Mouse (Mus musculus): ENCODE results near the gene Rnf148. TPM values are rescaled to one million over a fixed set of nuclear protein-coding genes. Genes with fewer than 3 reads are reported as not detected.

The Rnf148 gene
- polyA plus RNA-seq (2014; fragmentation: Nextera tagmentation; extraction: Ambion mirVana): not detected in 2 replicates

- H3K4me3 ChIP-seq (ENCODE audit: low read depth, low read length): no peak within 1 kb of the TSS
- no peak within 1 kb of the TSS for H3K27ac ChIP-seq (ENCODE audit: low read length)
- H3K9ac ChIP-seq (replicated peaks; ENCODE audit: low read depth, low read length): no peak within 1 kb of the TSS
- H3K36me3 ChIP-seq (ENCODE audit: control insufficient read depth, insufficient read depth, low read length): no peaks in the 10 kb centered on the region
- no peaks in the 10 kb centered on the region for H3K4me1 ChIP-seq (ENCODE audit: control insufficient read depth, insufficient read depth, low read length)
- no peak for ATAC-seq (ENCODE audit: insufficient number of reproducible peaks, insufficient read depth, low FRiP score, low read depth)
- WGBS: 81% methylated on average over 2 of the region's 2 CpGs
- H3K9me3 ChIP-seq (ENCODE audit: control insufficient read depth, low read depth, low read length): no peaks in the 10 kb centered on the region
- no peak within 1 kb of the TSS for H3K4me2 ChIP-seq (replicated peaks; ENCODE audit: low read depth, low read length)
- H3K27me3 ChIP-seq (ENCODE audit: control insufficient read depth, insufficient read depth, low read length): no peaks in the 10 kb centered on the region
Measured at GRCm38 (mm10) chr6:23655036-23655435, at the start of gene Rnf148. Gene Rnf148 (minus strand): TSS chr6:23655136.

GRCm38 (mm10) chr6:23700879-23701278, 45.9 kb upstream of the Rnf148 start:
- ATAC-seq (ENCODE audit: insufficient number of reproducible peaks, insufficient read depth, low FRiP score, low read depth): no peak
- Histone ChIP-seq H3K9ac (replicated peaks; ENCODE audit: low read depth, low read length) (no peak overlapping the region), H3K27ac (ENCODE audit: low read length) (no peak overlapping the region), H3K4me3 (ENCODE audit: low read depth, low read length) (no peak overlapping the region), H3K36me3 (ENCODE audit: control insufficient read depth, insufficient read depth, low read length) (no peaks in the 10 kb centered on the region), H3K4me2 (replicated peaks; ENCODE audit: low read depth, low read length) (no peak overlapping the region), H3K27me3 (ENCODE audit: control insufficient read depth, insufficient read depth, low read length) (no peaks in the 10 kb centered on the region), H3K9me3 (ENCODE audit: control insufficient read depth, low read depth, low read length) (no peaks in the 10 kb centered on the region), H3K4me1 (ENCODE audit: control insufficient read depth, insufficient read depth, low read length) (no peaks in the 10 kb centered on the region)
- WGBS: 62% methylated on average over 3 of the region's 3 CpGs

GRCm38 (mm10) chr6:23678172-23678571, 23.2 kb upstream of the Rnf148 start:
- Histone ChIP-seq H3K27me3 (ENCODE audit: control insufficient read depth, insufficient read depth, low read length) (no peaks in the 10 kb centered on the region), H3K4me3 (ENCODE audit: low read depth, low read length) (no peak overlapping the region), H3K9ac (replicated peaks; ENCODE audit: low read depth, low read length) (no peak overlapping the region), H3K4me2 (replicated peaks; ENCODE audit: low read depth, low read length) (no peak overlapping the region), H3K36me3 (ENCODE audit: control insufficient read depth, insufficient read depth, low read length) (no peaks in the 10 kb centered on the region), H3K27ac (ENCODE audit: low read length) (no peak overlapping the region), H3K9me3 (ENCODE audit: control insufficient read depth, low read depth, low read length) (no peaks in the 10 kb centered on the region), H3K4me1 (ENCODE audit: control insufficient read depth, insufficient read depth, low read length) (no peaks in the 10 kb centered on the region)
- WGBS: 76% methylated on average over 1 of the region's 1 CpGs
- no peak for ATAC-seq (ENCODE audit: insufficient number of reproducible peaks, insufficient read depth, low FRiP score, low read depth)

GRCm38 (mm10) chr6:23650205-23650604, 4.7 kb downstream of the Rnf148 start, which contains the start of gene Rnf133:
Gene Rnf133 (minus strand): TSS chr6:23650305.
- Histone ChIP-seq H3K4me3 (ENCODE audit: low read depth, low read length) (no peak within 1 kb of the TSS), H3K4me1 (ENCODE audit: control insufficient read depth, insufficient read depth, low read length) (no peaks in the 10 kb centered on the region), H3K27ac (ENCODE audit: low read length) (no peak within 1 kb of the TSS), H3K9ac (replicated peaks; ENCODE audit: low read depth, low read length) (no peak within 1 kb of the TSS), H3K4me2 (replicated peaks; ENCODE audit: low read depth, low read length) (no peak within 1 kb of the TSS), H3K36me3 (ENCODE audit: control insufficient read depth, insufficient read depth, low read length) (no peaks in the 10 kb centered on the region), H3K9me3 (ENCODE audit: control insufficient read depth, low read depth, low read length) (no peaks in the 10 kb centered on the region), H3K27me3 (ENCODE audit: control insufficient read depth, insufficient read depth, low read length) (no peaks in the 10 kb centered on the region)
- ATAC-seq (ENCODE audit: insufficient number of reproducible peaks, insufficient read depth, low FRiP score, low read depth): no peak
- WGBS: 75% methylated on average over 2 of the region's 2 CpGs

DNA sequence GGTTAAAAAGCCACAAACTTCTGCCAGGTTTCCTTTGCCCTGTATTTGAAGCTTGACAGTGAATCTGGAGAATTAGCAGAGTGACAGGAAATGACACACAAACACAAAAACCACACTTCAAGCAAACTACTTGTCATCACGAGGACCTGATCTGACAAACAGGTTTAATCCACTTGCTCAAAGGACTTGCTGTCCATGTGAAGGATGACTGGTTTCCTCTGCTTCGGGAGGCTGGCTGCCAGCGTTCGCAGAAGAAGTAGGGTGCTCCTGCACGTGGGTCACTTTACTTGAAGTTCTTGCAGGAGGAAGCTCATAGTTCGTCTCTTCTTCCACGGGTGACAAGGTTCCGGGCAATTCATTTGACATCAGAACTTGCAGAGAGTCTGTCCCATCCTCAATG, 6.2 kb downstream of the Rnf148 start:
- H3K27ac ChIP-seq (ENCODE audit: low read length): no peak overlapping the region
- ATAC-seq (ENCODE audit: insufficient number of reproducible peaks, insufficient read depth, low FRiP score, low read depth): no peak
- no peak overlapping the region for H3K4me3 ChIP-seq (ENCODE audit: low read depth, low read length)
- WGBS: 62% methylated on average over 8 of the region's 8 CpGs
- H3K36me3 ChIP-seq (ENCODE audit: control insufficient read depth, insufficient read depth, low read length): no peaks in the 10 kb centered on the region
- no peak overlapping the region for H3K4me2 ChIP-seq (replicated peaks; ENCODE audit: low read depth, low read length)
- H3K4me1 ChIP-seq (ENCODE audit: control insufficient read depth, insufficient read depth, low read length): no peaks in the 10 kb centered on the region
- no peaks in the 10 kb centered on the region for H3K9me3 ChIP-seq (ENCODE audit: control insufficient read depth, low read depth, low read length)
- no peak overlapping the region for H3K9ac ChIP-seq (replicated peaks; ENCODE audit: low read depth, low read length)
- no peaks in the 10 kb centered on the region for H3K27me3 ChIP-seq (ENCODE audit: control insufficient read depth, insufficient read depth, low read length)

DNA sequence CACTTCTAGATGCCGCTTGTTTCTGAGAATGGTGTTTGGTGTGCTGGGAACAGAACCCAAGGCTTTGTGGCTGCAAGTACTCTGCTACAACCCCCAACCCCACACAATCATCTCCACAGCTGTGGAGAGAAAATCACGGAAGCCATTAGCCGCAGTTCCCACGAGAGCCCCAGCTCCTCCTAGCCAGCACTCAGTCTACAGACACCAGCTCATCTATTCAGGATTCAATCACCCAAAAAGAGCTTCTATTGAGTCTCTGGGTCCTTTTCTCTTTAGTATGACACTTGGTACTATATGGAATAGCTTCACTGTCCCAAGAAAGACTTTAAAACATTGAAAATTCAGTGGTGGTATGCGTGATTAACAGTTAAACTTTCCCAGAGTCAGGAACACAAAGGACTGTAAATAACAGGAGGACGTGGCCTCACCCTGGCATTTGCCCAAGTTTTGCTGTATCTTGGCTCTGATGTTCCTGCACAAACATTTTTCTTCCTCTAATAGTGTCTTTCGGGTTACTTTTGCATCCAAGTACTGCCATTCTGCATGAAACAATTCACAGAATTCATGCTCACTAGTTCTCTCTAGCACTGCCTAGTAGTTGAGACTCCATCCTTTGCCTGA, 7.2 kb downstream of the Rnf148 start:
- no peak for ATAC-seq (ENCODE audit: insufficient number of reproducible peaks, insufficient read depth, low FRiP score, low read depth)
- no peak overlapping the region for H3K4me2 ChIP-seq (replicated peaks; ENCODE audit: low read depth, low read length)

GRCm38 (mm10) chr6:23637081-23637480, 17.9 kb downstream of the Rnf148 start:
- WGBS: 73% methylated on average over 3 of the region's 3 CpGs
- Histone ChIP-seq H3K4me1 (ENCODE audit: control insufficient read depth, insufficient read depth, low read length) (no peaks in the 10 kb centered on the region), H3K4me2 (replicated peaks; ENCODE audit: low read depth, low read length) (no peak overlapping the region), H3K9ac (replicated peaks; ENCODE audit: low read depth, low read length) (no peak overlapping the region), H3K27ac (ENCODE audit: low read length) (no peak overlapping the region), H3K36me3 (ENCODE audit: control insufficient read depth, insufficient read depth, low read length) (no peaks in the 10 kb centered on the region), H3K4me3 (ENCODE audit: low read depth, low read length) (no peak overlapping the region), H3K27me3 (ENCODE audit: control insufficient read depth, insufficient read depth, low read length) (no peaks in the 10 kb centered on the region), H3K9me3 (ENCODE audit: control insufficient read depth, low read depth, low read length) (no peaks in the 10 kb centered on the region)
- no peak for ATAC-seq (ENCODE audit: insufficient number of reproducible peaks, insufficient read depth, low FRiP score, low read depth)

More for the DNA sequence above, 7.2 kb downstream of the Rnf148 start:
- H3K9me3 ChIP-seq (ENCODE audit: control insufficient read depth, low read depth, low read length): no peaks in the 10 kb centered on the region
- no peak overlapping the region for H3K4me3 ChIP-seq (ENCODE audit: low read depth, low read length)
- no peak overlapping the region for H3K9ac ChIP-seq (replicated peaks; ENCODE audit: low read depth, low read length)
- no peaks in the 10 kb centered on the region for H3K4me1 ChIP-seq (ENCODE audit: control insufficient read depth, insufficient read depth, low read length)
- no peaks in the 10 kb centered on the region for H3K27me3 ChIP-seq (ENCODE audit: control insufficient read depth, insufficient read depth, low read length)
- H3K36me3 ChIP-seq (ENCODE audit: control insufficient read depth, insufficient read depth, low read length): no peaks in the 10 kb centered on the region
- no peak overlapping the region for H3K27ac ChIP-seq (ENCODE audit: low read length)
- WGBS: 63% methylated on average over 7 of the region's 7 CpGs

GRCm38 (mm10) chr6:23635208-23635607, 19.7 kb downstream of the Rnf148 start:
- 86% methylated on average over 3 of the region's 3 CpGs for WGBS

DNA sequence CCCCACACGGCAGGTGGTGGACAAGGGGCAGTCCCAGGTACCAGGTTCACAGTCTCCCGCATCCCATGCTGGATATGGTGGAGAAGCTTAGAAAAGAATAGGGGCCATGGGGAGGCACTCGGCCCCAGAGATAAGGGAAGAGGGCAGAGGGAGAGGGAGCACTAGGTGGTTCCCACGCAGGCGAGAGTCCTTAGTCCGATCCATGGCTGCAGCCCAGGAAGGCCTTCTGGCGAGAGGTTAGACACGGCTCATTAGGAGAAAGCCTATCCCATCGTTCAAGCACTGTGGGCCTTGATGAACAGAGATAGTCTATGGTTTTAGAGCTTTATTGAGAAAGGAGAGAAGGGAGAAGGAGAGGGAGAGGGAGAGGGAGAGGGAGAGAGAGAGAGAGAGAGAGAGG, 20.9 kb downstream of the Rnf148 start:
- Histone ChIP-seq H3K9ac (replicated peaks; ENCODE audit: low read depth, low read length) (no peak overlapping the region), H3K9me3 (ENCODE audit: control insufficient read depth, low read depth, low read length) (no peaks in the 10 kb centered on the region), H3K4me3 (ENCODE audit: low read depth, low read length) (no peak overlapping the region), H3K27me3 (ENCODE audit: control insufficient read depth, insufficient read depth, low read length) (no peaks in the 10 kb centered on the region), H3K36me3 (ENCODE audit: control insufficient read depth, insufficient read depth, low read length) (no peaks in the 10 kb centered on the region), H3K4me2 (replicated peaks; ENCODE audit: low read depth, low read length) (no peak overlapping the region), H3K4me1 (ENCODE audit: control insufficient read depth, insufficient read depth, low read length) (no peaks in the 10 kb centered on the region), H3K27ac (ENCODE audit: low read length) (no peak overlapping the region)
- ATAC-seq (ENCODE audit: insufficient number of reproducible peaks, insufficient read depth, low FRiP score, low read depth): no peak
- WGBS: 84% methylated on average over 9 of the region's 9 CpGs

More at GRCm38 (mm10) chr6:23635208-23635607, 19.7 kb downstream of the Rnf148 start:
- Histone ChIP-seq H3K4me2 (replicated peaks; ENCODE audit: low read depth, low read length) (no peak overlapping the region), H3K9ac (replicated peaks; ENCODE audit: low read depth, low read length) (no peak overlapping the region), H3K27ac (ENCODE audit: low read length) (no peak overlapping the region), H3K4me1 (ENCODE audit: control insufficient read depth, insufficient read depth, low read length) (no peaks in the 10 kb centered on the region), H3K9me3 (ENCODE audit: control insufficient read depth, low read depth, low read length) (no peaks in the 10 kb centered on the region), H3K27me3 (ENCODE audit: control insufficient read depth, insufficient read depth, low read length) (no peaks in the 10 kb centered on the region), H3K4me3 (ENCODE audit: low read depth, low read length) (no peak overlapping the region), H3K36me3 (ENCODE audit: control insufficient read depth, insufficient read depth, low read length) (no peaks in the 10 kb centered on the region)
- no peak for ATAC-seq (ENCODE audit: insufficient number of reproducible peaks, insufficient read depth, low FRiP score, low read depth)
